ENCODE assay signal across 34 mouse cellular contexts in genomic region chr16:20316770-20317169, GRCm38 (mm10). TPM values are rescaled to one million over a fixed set of nuclear protein-coding genes. Genes with fewer than 3 reads are reported as not detected.
A peak's percentile ranks its signal among the peaks of the same experiment; 100 is the strongest.
DNase-seq lines count a peak whose midpoint lies in the region; ATAC-seq and TF ChIP-seq lines count a peak whose summit lies in the region.
"Had no signal": no experiment of that assay in that cellular context is flagged by ENCODE, and none has a peak within 500 bp of the region (broad histone marks: within the 10 kb centered on the region; RNA-seq: fewer than 3 reads in every experiment).

No protein-coding gene starts in this region.

- no peak for TF ChIP-seq CTCF in liver, postnatal 0 days (IDR thresholded peaks at IDR 0.05; ENCODE audit: low read depth)

- H3K4me1 ChIP-seq in liver, postnatal 0 days (ENCODE audit: insufficient read depth), result no peaks in the 10 kb centered on the region
- no peaks in the 10 kb centered on the region for H3K4me1 ChIP-seq in hindbrain, embryonic 11.5 days (replicated peaks; ENCODE audit: control insufficient read depth, insufficient read depth, low read length)
- H3K4me1 ChIP-seq: heart, embryonic 13.5 days; limb, embryonic 12.5 days; midbrain, embryonic 12.5 days; neural tube, embryonic 13.5 days; stomach, embryonic 15.5 days had no signal

- H3K27ac ChIP-seq in liver, postnatal 0 days (ENCODE audit: low read depth), result no peak overlapping the region
- H3K27ac ChIP-seq in hindbrain, embryonic 11.5 days (ENCODE audit: low read depth, low read length), result no peak overlapping the region
- H3K27ac ChIP-seq: heart, embryonic 13.5 days; hindbrain, embryonic 14.5 days; limb, embryonic 12.5 days; liver, embryonic 14.5 days; macrophage; midbrain, embryonic 12.5 days; neural tube, embryonic 13.5 days; stomach, embryonic 15.5 days had no signal

- H3K4me2 ChIP-seq in liver, postnatal 0 days (ENCODE audit: low read depth, low read length), result no peak overlapping the region
- H3K4me2 ChIP-seq in hindbrain, embryonic 11.5 days (replicated peaks; ENCODE audit: low read depth, low read length), result no peak overlapping the region
- H3K4me2 ChIP-seq: heart, embryonic 13.5 days; hindbrain, embryonic 14.5 days; limb, embryonic 12.5 days; midbrain, embryonic 12.5 days; neural tube, embryonic 13.5 days; stomach, embryonic 15.5 days had no signal

- no peaks in the 10 kb centered on the region for H3K36me3 ChIP-seq in liver, postnatal 0 days (replicated peaks; ENCODE audit: insufficient read depth, low read length)
- H3K36me3 ChIP-seq in hindbrain, embryonic 11.5 days (ENCODE audit: control insufficient read depth, insufficient read depth, low read length), result no peaks in the 10 kb centered on the region
- H3K36me3 ChIP-seq: heart, embryonic 13.5 days; limb, embryonic 12.5 days; midbrain, embryonic 12.5 days; neural tube, embryonic 13.5 days; stomach, embryonic 15.5 days had no signal

- peak; percentile 68 for ATAC-seq in liver, postnatal 0 days
- peak; percentile 97 for ATAC-seq in megakaryocyte progenitor cell, adult 5-6 weeks (replicated peaks; ENCODE audit: poor library complexity)
- ATAC-seq in hindbrain, embryonic 11.5 days (ENCODE audit: low FRiP score), result no peak
- ATAC-seq: activated CD4-positive, CD25-positive, alpha-beta regulatory T cell, adult 4 months; forebrain, embryonic 14.5 days had no signal

- no peak for TF ChIP-seq EP300 in liver, postnatal 0 days (IDR thresholded peaks at IDR 0.05; ENCODE audit: low read depth)

- peak; percentile 30 for DNase-seq in liver, postnatal 0 days
- DNase-seq in liver (no peak), 416B (ENCODE audit: low read depth) (peak; percentile 67), adipocyte (ENCODE audit: low spot score) (peak; percentile 45)
- no peak for DNase-seq in ovary, postnatal 36 days (ENCODE audit: low spot score)
- no peak for DNase-seq in thymus, postnatal 0 days (ENCODE audit: low spot score)
- DNase-seq in hindbrain, embryonic 11.5 days (ENCODE audit: low spot score), result no peak
- DNase-seq: adrenal gland, postnatal 10 days; B cell, adult 2 months; cerebellum, adult 2 months; cerebellum, postnatal 36 days; gastrocnemius, postnatal 14 days; heart, postnatal 14 days; kidney, adult 8-10 months; kidney, postnatal 10 days; right cerebral cortex, adult 18-20 months; right cerebral cortex, postnatal 4 days; thymus, postnatal 36 days had no signal

- no peak overlapping the region for H3K9ac ChIP-seq in liver, postnatal 0 days (replicated peaks)
- H3K9ac ChIP-seq in hindbrain, embryonic 11.5 days (ENCODE audit: low read depth, low read length), result no peak overlapping the region
- H3K9ac ChIP-seq: heart, embryonic 13.5 days; hindbrain, embryonic 14.5 days; limb, embryonic 12.5 days; liver, embryonic 14.5 days; midbrain, embryonic 12.5 days; neural tube, embryonic 13.5 days; stomach, embryonic 15.5 days had no signal

- no peaks in the 10 kb centered on the region for H3K27me3 ChIP-seq in liver, postnatal 0 days (ENCODE audit: insufficient read depth, low read length)
- H3K27me3 ChIP-seq in hindbrain, embryonic 11.5 days (ENCODE audit: control insufficient read depth, insufficient read depth, low read length), result no peaks in the 10 kb centered on the region
- H3K27me3 ChIP-seq: CH12.LX; heart, embryonic 13.5 days; limb, embryonic 12.5 days; midbrain, embryonic 12.5 days; neural tube, embryonic 13.5 days; stomach, embryonic 15.5 days had no signal

- no peak overlapping the region for H3K4me3 ChIP-seq in liver, postnatal 0 days (ENCODE audit: low read depth, low read length)
- H3K4me3 ChIP-seq in hindbrain, embryonic 11.5 days (ENCODE audit: low read depth, low read length), result no peak overlapping the region
- H3K4me3 ChIP-seq: heart, embryonic 13.5 days; limb, embryonic 12.5 days; midbrain, embryonic 12.5 days; myocyte; neural tube, embryonic 13.5 days; stomach, embryonic 15.5 days had no signal

- H3K9me3 ChIP-seq in liver, postnatal 0 days (ENCODE audit: low read length), result no peaks in the 10 kb centered on the region
- no peaks in the 10 kb centered on the region for H3K9me3 ChIP-seq in hindbrain, embryonic 11.5 days (ENCODE audit: control insufficient read depth, low read length)
- H3K9me3 ChIP-seq: heart, embryonic 13.5 days; limb, embryonic 12.5 days; midbrain, embryonic 12.5 days; neural tube, embryonic 13.5 days; stomach, embryonic 15.5 days had no signal

- 60% methylated on average over 6 of the region's 6 CpGs for WGBS in liver, postnatal 0 days (ENCODE audit: insufficient replicate concordance)
- 84% methylated on average over 6 of the region's 6 CpGs for WGBS in hindbrain, embryonic 11.5 days

RNA-seq across cellular contexts. Expression of gene Cyp2ab1, which starts 8.4 kb away (rescaled TPM):
- not detected in 2 replicates for polyA plus RNA-seq in liver, postnatal 0 days (2015; fragmentation: Nextera tagmentation; extraction: Ambion mirVana)
- total RNA-seq in megakaryocyte progenitor cell, adult 5-6 weeks (2015), result 0.05 and 0.78 TPM in 2 replicates
- total RNA-seq in megakaryocyte progenitor cell, adult 5-6 weeks (2017), result not detected in 2 replicates
- polyA plus RNA-seq in thymus, postnatal 0 days (2015; fragmentation: Nextera tagmentation; extraction: Ambion mirVana), result 0.08 and 0.24 TPM in 2 replicates
- not detected in 2 replicates for polyA plus RNA-seq in hindbrain, embryonic 11.5 days (2014; fragmentation: Nextera tagmentation; extraction: Ambion mirVana)
- total RNA-seq: CH12.LX; layer of hippocampus, adult 18-20 months; layer of hippocampus, postnatal 25 days had no signal
- polyA plus RNA-seq: activated CD4-positive, CD25-positive, alpha-beta regulatory T cell, adult 4 months; cerebellum, adult 2 months; forebrain, embryonic 14.5 days; heart, embryonic 13.5 days; hindbrain, embryonic 14.5 days; intestine, embryonic 14.5 days; limb, embryonic 12.5 days; liver, embryonic 14.5 days; midbrain, embryonic 12.5 days; neural tube, embryonic 13.5 days; stomach, embryonic 15.5 days had no signal

RNA-seq across cellular contexts. Expression of gene Parl, which starts 14.6 kb away (rescaled TPM):
- polyA plus RNA-seq in liver, postnatal 0 days (2015; fragmentation: Nextera tagmentation; extraction: Ambion mirVana), result 51.7 and 54.9 TPM in 2 replicates
- total RNA-seq in megakaryocyte progenitor cell, adult 5-6 weeks (2015), result 161 and 168 TPM in 2 replicates
- total RNA-seq in megakaryocyte progenitor cell, adult 5-6 weeks (2017), result 264 and 277 TPM in 2 replicates
- polyA plus RNA-seq in thymus, postnatal 0 days (2015; fragmentation: Nextera tagmentation; extraction: Ambion mirVana), result 115 and 133 TPM in 2 replicates
- polyA plus RNA-seq in hindbrain, embryonic 11.5 days (2014; fragmentation: Nextera tagmentation; extraction: Ambion mirVana), result 103 and 105 TPM in 2 replicates

Comparison
In these comparisons a context has a peak if more than half of its experiments do, and no peak if none do; other contexts are left out.
1. DNase-seq: peak in liver, postnatal 0 days (single experiment), 416B (single experiment) and adipocyte (single experiment); none in liver (single experiment), ovary, postnatal 36 days (single experiment), thymus, postnatal 0 days (single experiment) and hindbrain, embryonic 11.5 days (single experiment).